Mouse (Mus musculus): ENCODE measurements around the gene Tmem39a.

GRCm38 (mm10) chr16:38587163-38587562, 28.7 kb downstream of the Tmem39a start:
- TF ChIP-seq TAL1 (IDR thresholded peaks at IDR 0.05; ENCODE audit: low read length) (no peak), GATA1 (IDR thresholded peaks at IDR 0.05; ENCODE audit: low read length) (no peak)

Data from erythroblast, embryonic 14.5 days (primary cell).